Comparison of ENCODE assay signal across 10 mouse cellular contexts in the genomic region with DNA sequence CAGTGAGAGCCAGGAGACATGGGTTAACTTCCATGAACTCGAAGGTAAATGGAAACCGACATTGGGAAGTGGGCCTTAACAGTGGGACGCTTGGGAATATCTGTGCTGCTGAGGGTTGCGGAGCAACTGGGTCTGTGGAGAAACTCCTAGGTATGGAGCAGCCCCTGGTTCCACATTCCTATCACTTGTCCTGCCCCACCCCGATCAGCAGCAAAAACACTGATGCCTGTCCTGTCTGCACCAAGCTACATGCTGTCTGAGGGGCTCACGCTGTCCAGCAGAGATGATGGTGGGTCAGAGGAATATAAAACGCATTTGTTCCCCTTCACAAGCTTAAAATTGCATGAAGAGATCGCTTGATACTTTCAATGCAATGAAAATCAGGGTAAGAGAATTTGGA. TPM values are rescaled to one million over a fixed set of nuclear protein-coding genes. Genes with fewer than 3 reads are reported as not detected.
A peak's percentile ranks its signal among the peaks of the same experiment; 100 is the strongest.
DNase-seq lines count a peak whose midpoint lies in the region; ATAC-seq and TF ChIP-seq lines count a peak whose summit lies in the region.
"Had no signal": no experiment of that assay in that cellular context is flagged by ENCODE, and none has a peak within 500 bp of the region (broad histone marks: within the 10 kb centered on the region; RNA-seq: fewer than 3 reads in every experiment).

No protein-coding gene starts in this region.

- H3K27me3 ChIP-seq in heart, embryonic 13.5 days (replicated peaks) = no peaks in the 10 kb centered on the region
- no peaks in the 10 kb centered on the region for H3K27me3 ChIP-seq in heart, adult 2 months (ENCODE audit: control insufficient read depth, insufficient read depth, low read length)
- no peaks in the 10 kb centered on the region for H3K27me3 ChIP-seq in embryonic facial prominence, embryonic 14.5 days (replicated peaks; ENCODE audit: control insufficient read depth, insufficient read depth, low read length)
- H3K27me3 ChIP-seq in hindbrain, embryonic 12.5 days = no peaks in the 10 kb centered on the region
- H3K27me3 ChIP-seq in midbrain, embryonic 12.5 days = no peaks in the 10 kb centered on the region
- H3K27me3 ChIP-seq: liver, embryonic 13.5 days; megakaryocyte, embryonic 14.5 days had no signal

- no peak for ATAC-seq in heart, embryonic 13.5 days (ENCODE audit: extremely low read depth, insufficient number of reproducible peaks, low FRiP score, low TSS enrichment)
- ATAC-seq in embryonic facial prominence, embryonic 14.5 days (ENCODE audit: low read depth) = peak; percentile 38
- peak; percentile 57 for ATAC-seq in hindbrain, embryonic 12.5 days (ENCODE audit: low FRiP score)
- ATAC-seq in midbrain, embryonic 12.5 days (ENCODE audit: low FRiP score, low read depth) = peak; percentile 39

- no peak overlapping the region for H3K4me3 ChIP-seq in heart, embryonic 13.5 days
- H3K4me3 ChIP-seq in heart, adult 2 months = no peak overlapping the region
- H3K4me3 ChIP-seq in embryonic facial prominence, embryonic 14.5 days (ENCODE audit: low read depth, low read length) = no peak overlapping the region
- no peak overlapping the region for H3K4me3 ChIP-seq in hindbrain, embryonic 12.5 days
- H3K4me3 ChIP-seq in midbrain, embryonic 12.5 days = no peak overlapping the region
- H3K4me3 ChIP-seq: liver, embryonic 13.5 days had no signal

- H3K4me2 ChIP-seq in heart, embryonic 13.5 days = peak overlapping the region; percentile 38
- H3K4me2 ChIP-seq in embryonic facial prominence, embryonic 14.5 days (ENCODE audit: low read depth, low read length) = peak overlapping the region; percentile 40
- H3K4me2 ChIP-seq in hindbrain, embryonic 12.5 days (replicated peaks) = peak overlapping the region; percentile 26; the same call in 1 of the 2 replicates
- 0 out of 2 replicates have a peak overlapping the region, but pooled peaks have one; percentile 21 for H3K4me2 ChIP-seq in midbrain, embryonic 12.5 days (replicated peaks)
- H3K4me2 ChIP-seq: liver, embryonic 13.5 days had no signal

- 0 out of 2 replicates have a peak overlapping the region, but pooled peaks have one; percentile 34 for H3K9ac ChIP-seq in heart, embryonic 13.5 days
- H3K9ac ChIP-seq in heart, adult 2 months (ENCODE audit: low read depth, low read length) = no peak overlapping the region
- H3K9ac ChIP-seq in embryonic facial prominence, embryonic 14.5 days (ENCODE audit: low read depth, low read length) = no peak overlapping the region
- H3K9ac ChIP-seq in hindbrain, embryonic 12.5 days = no peak overlapping the region
- H3K9ac ChIP-seq in midbrain, embryonic 12.5 days (replicated peaks) = no peak overlapping the region
- H3K9ac ChIP-seq: liver, embryonic 13.5 days had no signal

- H3K79me2 ChIP-seq in heart, adult 2 months (replicated peaks; ENCODE audit: control insufficient read depth, insufficient read depth, low read length) = no peaks in the 10 kb centered on the region

- peaks cover 4% of the 10 kb centered on the region for H3K4me1 ChIP-seq in heart, embryonic 13.5 days
- no peaks in the 10 kb centered on the region for H3K4me1 ChIP-seq in heart, adult 2 months (ENCODE audit: control insufficient read depth, insufficient read depth, low read length)
- H3K4me1 ChIP-seq in embryonic facial prominence, embryonic 14.5 days (ENCODE audit: control insufficient read depth, insufficient read depth, low read length) = no peaks in the 10 kb centered on the region
- H3K4me1 ChIP-seq in hindbrain, embryonic 12.5 days = peaks cover 3% of the 10 kb centered on the region; the same call in 1 of the 2 replicates
- H3K4me1 ChIP-seq in midbrain, embryonic 12.5 days = peaks cover 5% of the 10 kb centered on the region

- DNase-seq in heart, adult 2 months = no peak
- no peak for DNase-seq in embryonic facial prominence, embryonic 14.5 days (ENCODE audit: low spot score)
- DNase-seq in yolk sac, embryonic 10.5 days (ENCODE audit: low spot score) = no peak
- DNase-seq in spleen, postnatal 4 days (ENCODE audit: low spot score in 2 of 2) = no peak
- DNase-seq in right cerebral cortex, adult 18-20 months = no peak

- TF ChIP-seq CTCF in heart, adult 2 months (IDR thresholded peaks at IDR 0.05) = no peak

- 58% methylated on average over 8 of the region's 8 CpGs for WGBS in heart, embryonic 13.5 days
- 63% methylated on average over 8 of the region's 8 CpGs for WGBS in heart, adult 2 months
- 52% methylated on average over 8 of the region's 8 CpGs for WGBS in embryonic facial prominence, embryonic 14.5 days
- WGBS in hindbrain, embryonic 12.5 days = 68% methylated on average over 8 of the region's 8 CpGs
- 71% methylated on average over 8 of the region's 8 CpGs for WGBS in midbrain, embryonic 12.5 days

- no peak for TF ChIP-seq EP300 in heart, adult 2 months (IDR thresholded peaks at IDR 0.05; ENCODE audit: insufficient read depth, low read depth, low read length)

- H3K9me3 ChIP-seq in heart, embryonic 13.5 days = no peaks in the 10 kb centered on the region
- no peaks in the 10 kb centered on the region for H3K9me3 ChIP-seq in embryonic facial prominence, embryonic 14.5 days (ENCODE audit: control insufficient read depth, low read length)
- no peaks in the 10 kb centered on the region for H3K9me3 ChIP-seq in hindbrain, embryonic 12.5 days (replicated peaks)
- H3K9me3 ChIP-seq in midbrain, embryonic 12.5 days = no peaks in the 10 kb centered on the region
- H3K9me3 ChIP-seq: liver, embryonic 13.5 days; megakaryocyte, embryonic 14.5 days had no signal

- peaks cover 3% of the 10 kb centered on the region; the same call in 1 of the 2 replicates for H3K36me3 ChIP-seq in heart, embryonic 13.5 days
- H3K36me3 ChIP-seq in heart, adult 2 months (ENCODE audit: control insufficient read depth, insufficient read depth, low read length) = no peaks in the 10 kb centered on the region
- H3K36me3 ChIP-seq in embryonic facial prominence, embryonic 14.5 days (ENCODE audit: control insufficient read depth, insufficient read depth, low read length) = 0 out of 2 replicates have a peak, but pooled peaks cover 4% of the 10 kb centered on the region
- H3K36me3 ChIP-seq in hindbrain, embryonic 12.5 days = 0 out of 2 replicates have a peak, but pooled peaks cover under 1% of the 10 kb centered on the region
- no peaks in the 10 kb centered on the region for H3K36me3 ChIP-seq in midbrain, embryonic 12.5 days
- H3K36me3 ChIP-seq: liver, embryonic 13.5 days had no signal

- intact Hi-C loops in heart, adult 2 months (cut with DNase I) = loop anchor here (1.0 to 10.0 kb wide), 5 partner anchors 52 to 745 kb away; no protein-coding TSS in a partner anchor

- no peak for TF ChIP-seq POLR2A in heart, adult 2 months (IDR thresholded peaks at IDR 0.05; ENCODE audit: insufficient read depth, low read depth, low read length)

- no peak overlapping the region for H3K27ac ChIP-seq in heart, embryonic 13.5 days (replicated peaks)
- H3K27ac ChIP-seq in heart, adult 2 months = no peak overlapping the region
- no peak overlapping the region for H3K27ac ChIP-seq in embryonic facial prominence, embryonic 14.5 days (replicated peaks; ENCODE audit: low read depth, low read length)
- H3K27ac ChIP-seq in hindbrain, embryonic 12.5 days = peak overlapping the region; percentile 44; the same call in 1 of the 2 replicates
- peak overlapping the region; percentile 54; the same call in 1 of the 2 replicates for H3K27ac ChIP-seq in midbrain, embryonic 12.5 days (replicated peaks)
- H3K27ac ChIP-seq: liver, embryonic 13.5 days had no signal

RNA-seq across cellular contexts. Expression of a gene that starts 32.1 kb away (rescaled TPM):
- 9.3 and 10.3 TPM in 2 replicates for polyA plus RNA-seq in heart, embryonic 13.5 days (2015; fragmentation: Nextera tagmentation; extraction: Ambion mirVana)
- total RNA-seq in heart, adult 2 months (2021) = 1 to 10 TPM; 4.8 to 6.4 TPM
- polyA plus RNA-seq in heart, adult 2 months (2012; rRNA removed) = 5.9 and 7.1 TPM in 2 replicates
- 17.3 and 20.1 TPM in 2 replicates for polyA plus RNA-seq in embryonic facial prominence, embryonic 14.5 days (2014; fragmentation: Nextera tagmentation; extraction: Ambion mirVana)
- 26.0 and 26.7 TPM in 2 replicates for polyA plus RNA-seq in hindbrain, embryonic 12.5 days (2016; fragmentation: Nextera tagmentation; extraction: Ambion mirVana)
- 22.4 and 23.1 TPM in 2 replicates for polyA plus RNA-seq in midbrain, embryonic 12.5 days (2016; fragmentation: Nextera tagmentation; extraction: Ambion mirVana)

Comparison
In these comparisons a context has a peak if more than half of its experiments do, and no peak if none do; other contexts are left out.
1. H3K27ac ChIP-seq: peak in hindbrain, embryonic 12.5 days (single experiment) and midbrain, embryonic 12.5 days (single experiment); none in heart, embryonic 13.5 days (single experiment), heart, adult 2 months (single experiment) and embryonic facial prominence, embryonic 14.5 days (single experiment).
2. Peak in every context shown above with its lines, with median percentiles within 50 percentile points of each other: H3K4me2 ChIP-seq.